Mouse (Mus musculus): ENCODE data around the gene Tax1bp3. TPM values are rescaled to one million over a fixed set of nuclear protein-coding genes. Genes with fewer than 3 reads are reported as not detected.

Gene Tax1bp3
- polyA plus RNA-seq, 1 experiment from 2014 or later = 103 TPM

- H3K9ac ChIP-seq (replicated peaks; ENCODE audit: low read depth, low read length) = no peak overlapping the region
- 90% methylated on average over 6 of the region's 6 CpGs for WGBS
- H3K27me3 ChIP-seq (ENCODE audit: control insufficient read depth, insufficient read depth, low read length) = no peaks in the 10 kb centered on the region
- H3K4me3 ChIP-seq (ENCODE audit: low read depth, low read length) = no peak overlapping the region
- no peaks in the 10 kb centered on the region for H3K9me3 ChIP-seq (ENCODE audit: control insufficient read depth, low read length)
- H3K36me3 ChIP-seq (ENCODE audit: control insufficient read depth, insufficient read depth, low read length) = peaks cover 40% of the 10 kb centered on the region
- no peaks in the 10 kb centered on the region for H3K4me1 ChIP-seq (ENCODE audit: control insufficient read depth, insufficient read depth, low read length)
- no peak overlapping the region for H3K4me2 ChIP-seq (ENCODE audit: low read depth, low read length)
- no peak for ATAC-seq (ENCODE audit: low read depth)
- no peak overlapping the region for H3K27ac ChIP-seq (ENCODE audit: low read depth, low read length)
Observed at GRCm38 (mm10) chr11:73187231-73187630, 10.3 kb downstream of the Tax1bp3 start.

GRCm38 (mm10) chr11:73193047-73193446, 16.2 kb downstream of the Tax1bp3 start:
- Histone ChIP-seq H3K9ac (replicated peaks; ENCODE audit: low read depth, low read length) (no peak overlapping the region), H3K27ac (ENCODE audit: low read depth, low read length) (no peak overlapping the region), H3K4me1 (ENCODE audit: control insufficient read depth, insufficient read depth, low read length) (peaks cover 3% of the 10 kb centered on the region; the same call in 1 of the 2 replicates), H3K9me3 (ENCODE audit: control insufficient read depth, low read length) (no peaks in the 10 kb centered on the region), H3K4me3 (ENCODE audit: low read depth, low read length) (no peak overlapping the region), H3K36me3 (ENCODE audit: control insufficient read depth, insufficient read depth, low read length) (peaks cover 33% of the 10 kb centered on the region), H3K27me3 (ENCODE audit: control insufficient read depth, insufficient read depth, low read length) (no peaks in the 10 kb centered on the region), H3K4me2 (ENCODE audit: low read depth, low read length) (no peak overlapping the region)
- no peak for ATAC-seq (ENCODE audit: low read depth)
- WGBS = 76% methylated on average over 6 of the region's 6 CpGs

DNA sequence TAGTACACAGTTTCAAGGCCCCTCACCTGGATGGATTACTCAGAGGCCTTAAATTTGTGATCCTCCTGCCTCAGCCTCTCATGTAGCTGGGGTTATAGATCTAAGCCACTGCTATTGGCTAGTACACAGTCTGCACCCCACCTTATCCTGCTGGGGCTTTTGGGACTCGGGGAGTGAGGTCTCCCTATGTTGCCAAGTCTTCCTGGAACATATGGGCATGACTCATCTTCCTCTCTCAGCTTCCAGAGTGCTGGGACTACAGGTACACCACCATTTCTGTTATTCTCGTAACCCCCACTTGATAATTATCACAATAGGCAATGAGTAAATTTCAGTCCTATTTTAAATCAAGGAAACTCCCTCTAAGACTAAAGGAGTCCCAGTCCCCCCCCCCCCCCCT, 17.6 kb downstream of the Tax1bp3 start:
- Histone ChIP-seq H3K9me3 (ENCODE audit: control insufficient read depth, low read length) (no peaks in the 10 kb centered on the region), H3K4me1 (ENCODE audit: control insufficient read depth, insufficient read depth, low read length) (peaks cover 5% of the 10 kb centered on the region; the same call in 1 of the 2 replicates), H3K9ac (replicated peaks; ENCODE audit: low read depth, low read length) (no peak overlapping the region), H3K27me3 (ENCODE audit: control insufficient read depth, insufficient read depth, low read length) (no peaks in the 10 kb centered on the region), H3K27ac (ENCODE audit: low read depth, low read length) (no peak overlapping the region), H3K36me3 (ENCODE audit: control insufficient read depth, insufficient read depth, low read length) (peaks cover 25% of the 10 kb centered on the region), H3K4me2 (ENCODE audit: low read depth, low read length) (no peak overlapping the region), H3K4me3 (ENCODE audit: low read depth, low read length) (no peak overlapping the region)
- ATAC-seq (ENCODE audit: low read depth) = no peak
- WGBS = 86% methylated on average over 2 of the region's 2 CpGs

DNA sequence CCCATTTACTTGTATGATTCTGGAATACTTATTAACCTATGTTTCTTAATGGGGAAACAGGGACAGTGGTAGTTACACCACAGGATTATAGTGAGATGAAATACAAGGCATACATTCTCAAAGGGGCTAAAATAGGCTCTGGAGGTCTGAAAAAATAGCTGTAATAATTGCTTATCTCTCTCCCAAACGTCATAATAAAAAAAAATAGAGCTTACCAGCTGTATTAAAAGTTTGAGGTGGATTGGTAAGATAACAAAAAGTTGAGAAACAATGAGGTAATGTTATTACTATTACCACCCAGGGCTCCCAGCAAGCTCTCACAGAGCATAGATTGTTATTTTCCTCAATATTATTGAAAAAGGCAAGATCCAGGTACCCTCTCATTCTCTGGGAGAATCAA, 21.3 kb downstream of the Tax1bp3 start:
- Histone ChIP-seq H3K4me2 (ENCODE audit: low read depth, low read length) (peak overlapping the region; percentile 91), H3K27me3 (ENCODE audit: control insufficient read depth, insufficient read depth, low read length) (no peaks in the 10 kb centered on the region), H3K27ac (ENCODE audit: low read depth, low read length) (no peak overlapping the region), H3K9me3 (ENCODE audit: control insufficient read depth, low read length) (no peaks in the 10 kb centered on the region), H3K4me3 (ENCODE audit: low read depth, low read length) (peak overlapping the region; percentile 75), H3K4me1 (ENCODE audit: control insufficient read depth, insufficient read depth, low read length) (peaks cover 8% of the 10 kb centered on the region; the same call in 1 of the 2 replicates), H3K9ac (replicated peaks; ENCODE audit: low read depth, low read length) (peak overlapping the region; percentile 71), H3K36me3 (ENCODE audit: control insufficient read depth, insufficient read depth, low read length) (no peaks in the 10 kb centered on the region)
- WGBS = 2% methylated on average over 1 of the region's 1 CpGs
- no peak for ATAC-seq (ENCODE audit: low read depth)

- peak; percentile 96 for ATAC-seq (ENCODE audit: low read depth)
- no peaks in the 10 kb centered on the region for H3K27me3 ChIP-seq (ENCODE audit: control insufficient read depth, insufficient read depth, low read length)
- WGBS = 1% methylated on average over 22 of the region's 22 CpGs
Observed at GRCm38 (mm10) chr11:73198603-73199229, 21.8 kb downstream of the Tax1bp3 start, which contains the start of gene Ctns. Gene Ctns, minus strand, starts transcription at chr11:73199042.

DNA sequence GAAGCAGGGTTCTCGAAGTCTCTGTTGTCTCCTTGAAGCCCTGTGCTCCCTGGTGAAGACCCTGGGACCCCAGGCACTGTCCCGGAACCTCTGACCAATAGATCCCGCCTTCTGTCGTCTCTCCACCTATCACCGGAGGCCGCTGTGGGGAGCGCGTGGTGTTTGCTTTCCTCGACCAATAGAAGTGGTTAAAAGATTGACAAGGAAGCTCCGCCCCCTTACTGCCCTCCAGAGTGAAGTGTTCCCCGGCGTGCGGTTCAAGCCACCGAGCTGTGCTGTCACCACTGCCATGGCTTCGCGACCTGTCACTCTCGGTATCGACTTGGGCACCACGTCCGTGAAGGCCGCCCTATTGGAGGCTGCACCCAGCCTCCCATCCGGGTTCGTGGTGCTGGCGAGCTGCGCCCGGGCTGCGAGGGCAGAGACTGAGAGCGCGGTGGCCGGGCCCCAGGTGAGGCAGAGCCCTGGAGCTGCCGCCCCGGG, 22.4 kb downstream of the Tax1bp3 start, which contains the start of gene Shpk:
Shpk (plus strand) TSS at position 231 of the 483 bp plus-strand sequence.
- Histone ChIP-seq H3K9ac (replicated peaks; ENCODE audit: low read depth, low read length) (peak within 1 kb of the TSS; percentile 71), H3K36me3 (ENCODE audit: control insufficient read depth, insufficient read depth, low read length) (no peaks in the 10 kb centered on the region), H3K27ac (ENCODE audit: low read depth, low read length) (peak within 1 kb of the TSS; percentile 45; the same call in 1 of the 2 replicates), H3K4me2 (ENCODE audit: low read depth, low read length) (peak within 1 kb of the TSS; percentile 91), H3K4me1 (ENCODE audit: control insufficient read depth, insufficient read depth, low read length) (peaks cover 8% of the 10 kb centered on the region; the same call in 1 of the 2 replicates), H3K27me3 (ENCODE audit: control insufficient read depth, insufficient read depth, low read length) (no peaks in the 10 kb centered on the region), H3K9me3 (ENCODE audit: control insufficient read depth, low read length) (no peaks in the 10 kb centered on the region), H3K4me3 (ENCODE audit: low read depth, low read length) (peak within 1 kb of the TSS; percentile 75)
- peak; percentile 98 for ATAC-seq (ENCODE audit: low read depth)
- under 1% methylated on average over 32 of the region's 32 CpGs for WGBS

More at GRCm38 (mm10) chr11:73198603-73199229, 21.8 kb downstream of the Tax1bp3 start, which contains the start of gene Ctns:
- H3K27ac ChIP-seq (ENCODE audit: low read depth, low read length) = peak within 1 kb of the TSS; percentile 45; the same call in 1 of the 2 replicates
- H3K4me1 ChIP-seq (ENCODE audit: control insufficient read depth, insufficient read depth, low read length) = peaks cover 8% of the 10 kb centered on the region; the same call in 1 of the 2 replicates
- peak within 1 kb of the TSS; percentile 91 for H3K4me2 ChIP-seq (ENCODE audit: low read depth, low read length)
- peak within 1 kb of the TSS; percentile 71 for H3K9ac ChIP-seq (replicated peaks; ENCODE audit: low read depth, low read length)
- H3K36me3 ChIP-seq (ENCODE audit: control insufficient read depth, insufficient read depth, low read length) = no peaks in the 10 kb centered on the region
- H3K9me3 ChIP-seq (ENCODE audit: control insufficient read depth, low read length) = no peaks in the 10 kb centered on the region
- H3K4me3 ChIP-seq (ENCODE audit: low read depth, low read length) = peak within 1 kb of the TSS; percentile 75

GRCm38 (mm10) chr11:73199879-73200278, 23.0 kb downstream of the Tax1bp3 start:
- no peaks in the 10 kb centered on the region for H3K36me3 ChIP-seq (ENCODE audit: control insufficient read depth, insufficient read depth, low read length)
- no peak for ATAC-seq (ENCODE audit: low read depth)
- peak overlapping the region; percentile 91 for H3K4me2 ChIP-seq (ENCODE audit: low read depth, low read length)
- peaks cover 8% of the 10 kb centered on the region; the same call in 1 of the 2 replicates for H3K4me1 ChIP-seq (ENCODE audit: control insufficient read depth, insufficient read depth, low read length)
- 5% methylated on average over 12 of the region's 12 CpGs for WGBS
- peak overlapping the region; percentile 75 for H3K4me3 ChIP-seq (ENCODE audit: low read depth, low read length)
- H3K9ac ChIP-seq (replicated peaks; ENCODE audit: low read depth, low read length) = peak overlapping the region; percentile 71
- H3K27ac ChIP-seq (ENCODE audit: low read depth, low read length) = no peak overlapping the region
- H3K9me3 ChIP-seq (ENCODE audit: control insufficient read depth, low read length) = no peaks in the 10 kb centered on the region
- H3K27me3 ChIP-seq (ENCODE audit: control insufficient read depth, insufficient read depth, low read length) = no peaks in the 10 kb centered on the region

DNA sequence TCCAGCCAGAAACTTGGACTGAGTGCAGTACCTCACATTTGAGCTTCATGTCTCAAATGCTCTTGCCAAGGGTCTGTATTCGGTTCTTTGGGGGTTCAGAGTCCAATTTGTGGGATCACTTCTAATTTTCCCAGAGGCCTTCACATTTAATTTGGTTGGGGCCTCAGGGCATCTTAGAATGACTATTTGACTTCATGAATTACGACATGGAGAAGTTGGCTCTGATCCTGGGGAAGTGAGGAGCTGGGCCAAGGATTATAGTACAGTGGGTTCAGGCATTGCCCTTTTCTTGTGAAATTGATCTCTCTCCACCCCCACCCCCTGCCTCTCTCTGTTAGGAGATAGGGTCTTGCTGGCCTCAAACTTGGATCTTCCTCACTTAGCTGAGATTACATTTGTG, 24.1 kb downstream of the Tax1bp3 start:
- Histone ChIP-seq H3K9ac (replicated peaks; ENCODE audit: low read depth, low read length) (no peak overlapping the region), H3K36me3 (ENCODE audit: control insufficient read depth, insufficient read depth, low read length) (no peaks in the 10 kb centered on the region), H3K27ac (ENCODE audit: low read depth, low read length) (no peak overlapping the region), H3K4me3 (ENCODE audit: low read depth, low read length) (no peak overlapping the region), H3K9me3 (ENCODE audit: control insufficient read depth, low read length) (no peaks in the 10 kb centered on the region), H3K4me2 (ENCODE audit: low read depth, low read length) (no peak overlapping the region), H3K27me3 (ENCODE audit: control insufficient read depth, insufficient read depth, low read length) (no peaks in the 10 kb centered on the region), H3K4me1 (ENCODE audit: control insufficient read depth, insufficient read depth, low read length) (peaks cover 8% of the 10 kb centered on the region; the same call in 1 of the 2 replicates)
- no peak for ATAC-seq (ENCODE audit: low read depth)
- WGBS = 78% methylated on average over 2 of the region's 2 CpGs

DNA sequence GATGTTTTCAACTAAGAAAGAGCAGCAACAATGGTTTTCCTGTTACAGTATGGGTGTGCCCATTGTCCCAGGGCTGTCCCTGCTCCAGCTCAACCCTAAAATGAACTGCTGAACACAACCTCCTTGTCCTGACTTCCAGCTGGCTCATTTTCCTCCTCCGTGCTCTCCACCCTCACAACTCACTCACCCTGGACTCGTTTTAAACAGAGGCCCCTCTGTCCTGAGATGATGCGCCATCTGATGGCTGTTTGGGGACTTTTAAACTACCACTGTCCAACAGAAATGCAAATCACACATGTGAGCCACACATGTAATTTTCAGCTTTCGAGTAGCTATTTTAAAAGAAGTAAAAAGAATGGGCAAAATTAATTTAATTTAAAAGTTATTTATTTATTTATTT, 24.7 kb downstream of the Tax1bp3 start:
- ATAC-seq (ENCODE audit: low read depth) = no peak
- H3K4me1 ChIP-seq (ENCODE audit: control insufficient read depth, insufficient read depth, low read length) = peaks cover 8% of the 10 kb centered on the region; the same call in 1 of the 2 replicates

More for the DNA sequence above, 24.7 kb downstream of the Tax1bp3 start:
- no peaks in the 10 kb centered on the region for H3K27me3 ChIP-seq (ENCODE audit: control insufficient read depth, insufficient read depth, low read length)
- no peaks in the 10 kb centered on the region for H3K9me3 ChIP-seq (ENCODE audit: control insufficient read depth, low read length)
- no peaks in the 10 kb centered on the region for H3K36me3 ChIP-seq (ENCODE audit: control insufficient read depth, insufficient read depth, low read length)
- WGBS = 31% methylated on average over 4 of the region's 4 CpGs
- H3K9ac ChIP-seq (replicated peaks; ENCODE audit: low read depth, low read length) = no peak overlapping the region
- H3K4me2 ChIP-seq (ENCODE audit: low read depth, low read length) = no peak overlapping the region
- H3K4me3 ChIP-seq (ENCODE audit: low read depth, low read length) = no peak overlapping the region
- H3K27ac ChIP-seq (ENCODE audit: low read depth, low read length) = no peak overlapping the region
